Mouse (Mus musculus) small intestine, adult 2 months (tissue): ENCODE data around the gene Car8.

ENCODE experiments used
- CTCF ChIP-seq: fragments of 200-500 bp; IDR thresholded peaks from 2 replicates; pipeline ENCODE4 v1.5.1; 2012; ENCODE audit warnings: low read depth, mild to moderate bottlenecking, control low read depth, inconsistent platforms, low read length, moderate library complexity, mixed read lengths; ENCODE audit not compliant: insufficient replicate concordance, insufficient read length; ENCODE audit errors: extremely low read depth
- POLR2A ChIP-seq: fragments of 200-500 bp; IDR thresholded peaks from 2 replicates; pipeline ENCODE4 v1.6.1; 2012; ENCODE audit warnings: low read depth, mild to moderate bottlenecking, control low read depth, inconsistent platforms, low read length, moderate library complexity

DNA sequence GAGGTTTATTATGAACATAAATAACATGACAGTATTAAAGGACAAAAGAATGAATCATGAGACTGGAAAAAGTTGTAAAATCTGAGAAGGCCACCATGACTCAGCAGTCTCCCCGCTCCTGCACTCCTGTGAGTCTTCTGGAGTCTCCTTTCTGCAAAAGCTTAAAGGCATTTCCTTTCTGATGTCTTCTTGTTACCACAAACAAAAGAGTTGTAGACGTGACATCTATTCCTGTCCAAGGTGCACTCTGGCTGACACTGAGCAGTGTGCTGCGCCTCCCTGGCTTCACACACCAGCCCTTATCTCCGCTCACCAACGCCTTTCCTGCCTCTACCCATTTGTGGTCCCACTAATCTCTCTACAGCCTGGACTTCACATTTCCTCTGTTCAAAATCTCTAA is 38.8 kb downstream of the Car8 start:
- no peak for TF ChIP-seq CTCF
- no peak for TF ChIP-seq POLR2A
